Mouse (Mus musculus) liver, embryonic 12.5 days (tissue): Measurements from ENCODE around the gene Calhm1. TPM values are rescaled to one million over a fixed set of nuclear protein-coding genes. Genes with fewer than 3 reads are reported as not detected.
A peak's percentile ranks its signal among the peaks of the same experiment; 100 is the strongest.

Source experiments
- ATAC-seq: fragments of 200-750 bp; cut with Nextera tagmentation; 2 replicates; pipeline ENCODE4 v1.8.0; 2017; ENCODE audit warnings: moderate number of reproducible peaks, mild to moderate bottlenecking, moderate library complexity
- H3K27ac ChIP-seq: fragments of 300-500 bp; sonication (generic); 2 replicates; pipeline ENCODE4 v1.5.1; 2016; ENCODE audit warnings: mild to moderate bottlenecking
- H3K27me3 ChIP-seq: fragments of 300-500 bp; sonication (generic); replicated peaks from 2 replicates; pipeline ENCODE4 v1.6.1; 2016; ENCODE audit warnings: mild to moderate bottlenecking, moderate library complexity
- H3K36me3 ChIP-seq: fragments of 300-500 bp; sonication (generic); 2 replicates; pipeline ENCODE4 v1.6.1; 2016; ENCODE audit warnings: mild to moderate bottlenecking, moderate library complexity
- H3K4me1 ChIP-seq: fragments of 300-500 bp; sonication (generic); 2 replicates; pipeline ENCODE4 v1.6.1; 2016
- H3K4me2 ChIP-seq: fragments of 300-500 bp; sonication (generic); 2 replicates; pipeline ENCODE4 v1.6.1; 2016; ENCODE audit warnings: mild to moderate bottlenecking, moderate library complexity
- H3K4me3 ChIP-seq: fragments of 300-500 bp; sonication (generic); 2 replicates; pipeline ENCODE4 v1.5.1; 2016; ENCODE audit warnings: mild to moderate bottlenecking, moderate library complexity
- H3K9ac ChIP-seq: fragments of 300-500 bp; sonication (generic); 2 replicates; pipeline ENCODE4 v1.6.1; 2016; ENCODE audit warnings: mild to moderate bottlenecking, moderate library complexity
- H3K9me3 ChIP-seq: fragments of 300-500 bp; sonication (generic); replicated peaks from 2 replicates; pipeline ENCODE4 v1.6.1; 2016; ENCODE audit warnings: mild to moderate bottlenecking, moderate library complexity
- WGBS: fragments of 180-500 bp; shearing (Covaris S2); methylation state at CpG from one replicate; pipeline ENCODE4 v1.1.7; 2016; ENCODE audit not compliant: insufficient replicate concordance; 5-methylcytosine and 5-hydroxymethylcytosine counted together
- polyA plus RNA-seq: library from polyadenylated mRNA; unstranded; fragments of >200 nt; fragmentation: Nextera tagmentation; extraction: Ambion mirVana; gene quantifications from 2 replicates; pipeline ENCODE4 v1.2.1, GENCODE M21; 2016

Calhm1 gene
- not detected in 2 replicates for polyA plus RNA-seq

GRCm38 (mm10) chr19:47144154-47144553 lies at the start of gene Calhm1:
Calhm1 (minus strand) TSS chr19:47144254.
- H3K4me2 ChIP-seq: no peak within 1 kb of the TSS

GRCm38 (mm10) chr19:47192158-47192557 lies 48.1 kb upstream of the Calhm1 start:
- Histone ChIP-seq H3K4me3 (no peak overlapping the region), H3K4me2 (no peak overlapping the region), H3K4me1 (no peaks in the 10 kb centered on the region), H3K36me3 (no peaks in the 10 kb centered on the region), H3K27ac (no peak overlapping the region), H3K9me3 (0 out of 2 replicates have a peak, but pooled peaks cover 6% of the 10 kb centered on the region), H3K27me3 (no peaks in the 10 kb centered on the region), H3K9ac (no peak overlapping the region)
- no peak for ATAC-seq
- 87% methylated on average over 5 of the region's 5 CpGs for WGBS

More at GRCm38 (mm10) chr19:47144154-47144553, at the start of gene Calhm1:
- no peak within 1 kb of the TSS for H3K9ac ChIP-seq
- WGBS: 90% methylated on average over 6 of the region's 6 CpGs
- H3K36me3 ChIP-seq: no peaks in the 10 kb centered on the region
- H3K4me1 ChIP-seq: no peaks in the 10 kb centered on the region
- H3K4me3 ChIP-seq: no peak within 1 kb of the TSS
- H3K9me3 ChIP-seq: no peaks in the 10 kb centered on the region
- no peak within 1 kb of the TSS for H3K27ac ChIP-seq
- peaks cover 28% of the 10 kb centered on the region for H3K27me3 ChIP-seq
- ATAC-seq: no peak

DNA sequence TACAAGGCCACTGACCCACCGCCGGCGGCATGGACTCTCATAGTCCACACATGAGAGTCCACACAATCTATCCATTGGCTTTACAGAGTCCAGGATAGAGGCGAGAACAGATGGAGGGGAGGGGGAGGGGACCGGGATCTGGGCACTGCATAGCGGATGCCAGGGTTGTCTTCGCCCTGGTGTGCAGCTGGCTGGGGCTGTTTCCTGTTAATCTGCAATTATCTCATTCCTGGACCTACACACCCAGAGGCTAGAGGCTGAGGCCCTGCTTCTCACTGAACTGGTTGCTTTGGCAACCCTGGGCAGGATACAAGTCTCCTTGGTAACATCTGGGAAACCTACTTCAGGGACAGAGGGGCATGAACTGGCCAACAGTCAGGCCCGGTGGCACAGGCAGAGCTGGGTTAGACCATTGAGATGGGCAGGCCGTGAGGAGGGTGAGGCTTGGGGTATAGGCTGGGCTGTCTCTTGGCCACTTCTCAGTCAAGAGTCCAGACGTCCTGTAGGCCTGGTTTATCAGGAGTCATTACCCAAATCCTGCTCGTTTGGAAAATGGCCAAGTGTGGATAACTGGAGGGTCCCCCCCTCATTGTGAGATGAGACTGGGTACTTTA lies 44.6 kb upstream of the Calhm1 start:
- no peak overlapping the region for H3K27ac ChIP-seq
- no peaks in the 10 kb centered on the region for H3K36me3 ChIP-seq
- WGBS: 66% methylated on average over 11 of the region's 11 CpGs
- H3K4me1 ChIP-seq: no peaks in the 10 kb centered on the region
- H3K4me2 ChIP-seq: no peak overlapping the region
- 0 out of 2 replicates have a peak, but pooled peaks cover 6% of the 10 kb centered on the region for H3K9me3 ChIP-seq
- ATAC-seq: no peak
- H3K27me3 ChIP-seq: peaks cover 15% of the 10 kb centered on the region
- no peak overlapping the region for H3K9ac ChIP-seq
- H3K4me3 ChIP-seq: no peak overlapping the region

- ATAC-seq: no peak
- H3K4me1 ChIP-seq: no peaks in the 10 kb centered on the region
- H3K27ac ChIP-seq: no peak overlapping the region
- H3K27me3 ChIP-seq: peaks cover 26% of the 10 kb centered on the region
- no peak overlapping the region for H3K9ac ChIP-seq
- H3K9me3 ChIP-seq: no peaks in the 10 kb centered on the region
- no peak overlapping the region for H3K4me2 ChIP-seq
- H3K4me3 ChIP-seq: no peak overlapping the region
- H3K36me3 ChIP-seq: no peaks in the 10 kb centered on the region
- WGBS: 37% methylated on average over 15 of the region's 15 CpGs
Measured at GRCm38 (mm10) chr19:47186514-47187275, 42.6 kb upstream of the Calhm1 start.

DNA sequence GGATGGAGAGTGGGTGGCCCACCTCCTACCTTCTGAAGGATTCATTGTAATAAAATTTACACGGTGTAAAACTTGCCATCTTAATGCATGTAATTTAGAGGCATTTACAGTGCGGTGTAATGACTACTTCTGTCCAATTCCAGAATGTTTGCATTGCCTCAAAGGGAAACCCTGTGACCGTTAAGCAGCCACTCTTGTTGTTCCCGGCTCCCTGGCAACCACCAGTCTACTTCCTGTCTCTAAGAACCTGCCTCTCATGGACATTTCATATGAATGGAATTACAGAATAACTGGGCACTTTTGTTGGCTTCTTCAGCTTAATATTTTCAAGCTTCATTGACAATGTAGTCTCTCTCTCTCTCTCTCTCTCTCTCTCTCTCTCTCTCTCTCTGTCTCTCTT lies 40.7 kb upstream of the Calhm1 start:
- Histone ChIP-seq H3K4me1 (no peaks in the 10 kb centered on the region), H3K27ac (no peak overlapping the region)

DNA sequence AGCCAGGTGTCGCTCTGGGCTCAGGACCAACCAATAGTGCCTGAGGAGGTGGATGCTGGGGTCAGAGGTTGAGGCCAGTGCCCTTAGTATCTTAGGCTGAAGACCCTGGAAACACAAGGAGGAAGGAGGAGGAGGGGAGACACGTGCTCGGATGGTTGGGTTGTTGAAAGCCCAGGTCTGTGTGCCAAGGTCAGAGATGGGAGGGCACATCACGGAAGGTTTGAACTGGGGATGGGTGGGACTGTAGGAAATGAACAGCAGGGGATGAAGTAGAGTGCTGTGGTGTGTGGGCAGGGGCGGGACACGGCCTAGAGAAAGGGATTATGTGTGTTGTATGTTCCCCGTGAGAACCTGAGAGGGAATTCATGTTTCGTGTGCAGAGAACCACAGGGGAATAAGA lies 40.2 kb upstream of the Calhm1 start:
- H3K4me2 ChIP-seq: no peak overlapping the region
- no peak overlapping the region for H3K4me3 ChIP-seq
- H3K9ac ChIP-seq: no peak overlapping the region
- no peak overlapping the region for H3K27ac ChIP-seq
- H3K27me3 ChIP-seq: peaks cover 50% of the 10 kb centered on the region
- H3K4me1 ChIP-seq: no peaks in the 10 kb centered on the region
- no peaks in the 10 kb centered on the region for H3K9me3 ChIP-seq
- WGBS: 55% methylated on average over 8 of the region's 8 CpGs
- ATAC-seq: no peak
- no peaks in the 10 kb centered on the region for H3K36me3 ChIP-seq

More for the DNA sequence above, 40.7 kb upstream of the Calhm1 start:
- H3K27me3 ChIP-seq: peaks cover 44% of the 10 kb centered on the region
- no peak overlapping the region for H3K9ac ChIP-seq
- no peaks in the 10 kb centered on the region for H3K36me3 ChIP-seq
- H3K9me3 ChIP-seq: no peaks in the 10 kb centered on the region
- no peak overlapping the region for H3K4me2 ChIP-seq
- no peak overlapping the region for H3K4me3 ChIP-seq
- ATAC-seq: no peak
- 48% methylated on average over 4 of the region's 4 CpGs for WGBS

- H3K4me1 ChIP-seq: peaks cover 9% of the 10 kb centered on the region; the same call in 1 of the 2 replicates
- 18% methylated on average over 8 of the region's 8 CpGs for WGBS
- no peak overlapping the region for H3K9ac ChIP-seq
- peaks cover 87% of the 10 kb centered on the region for H3K27me3 ChIP-seq
- H3K27ac ChIP-seq: no peak overlapping the region
- H3K4me2 ChIP-seq: peak overlapping the region; percentile 79; the same call in 1 of the 2 replicates
- H3K36me3 ChIP-seq: no peaks in the 10 kb centered on the region
- no peak overlapping the region for H3K4me3 ChIP-seq
- H3K9me3 ChIP-seq: no peaks in the 10 kb centered on the region
- no peak for ATAC-seq
Measured at GRCm38 (mm10) chr19:47180011-47180410, 36.0 kb upstream of the Calhm1 start.

DNA sequence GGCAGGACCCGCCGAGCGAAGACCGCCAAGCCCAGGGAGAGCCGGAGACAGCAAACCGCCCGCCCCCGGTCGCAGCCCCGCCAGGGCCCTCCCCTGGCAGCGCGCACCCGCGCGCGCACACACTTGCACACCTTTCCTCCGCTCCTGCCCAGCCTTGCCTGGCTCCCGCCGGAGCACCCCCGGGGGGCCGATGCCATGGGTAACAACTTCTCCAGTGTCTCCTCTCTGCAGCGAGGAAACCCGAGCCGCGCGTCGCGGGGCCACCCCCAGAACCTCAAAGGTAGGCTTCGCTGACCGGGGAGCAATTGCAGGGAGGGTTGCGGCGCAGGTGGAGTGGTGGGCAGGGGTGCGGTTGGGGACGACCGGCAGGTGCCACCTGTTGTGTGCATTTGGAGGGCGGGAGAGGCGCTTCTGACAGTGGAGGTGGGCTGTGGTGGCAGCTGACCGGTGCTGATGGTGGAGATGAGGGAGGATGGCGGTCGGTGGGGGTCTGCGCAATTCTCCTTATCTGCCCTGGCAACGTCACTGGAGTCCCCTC lies 35.3 kb upstream of the Calhm1 start:
- H3K9me3 ChIP-seq: no peaks in the 10 kb centered on the region
- peak overlapping the region; percentile 79 for H3K4me2 ChIP-seq
- no peak overlapping the region for H3K27ac ChIP-seq
- WGBS: 2% methylated on average over 33 of the region's 42 CpGs
- peak overlapping the region; percentile 38; the same call in 1 of the 2 replicates for H3K9ac ChIP-seq
- peaks cover 86% of the 10 kb centered on the region for H3K27me3 ChIP-seq
- peak overlapping the region; percentile 59 for H3K4me3 ChIP-seq
- ATAC-seq: no peak
- peaks cover 9% of the 10 kb centered on the region; the same call in 1 of the 2 replicates for H3K4me1 ChIP-seq
- H3K36me3 ChIP-seq: no peaks in the 10 kb centered on the region

DNA sequence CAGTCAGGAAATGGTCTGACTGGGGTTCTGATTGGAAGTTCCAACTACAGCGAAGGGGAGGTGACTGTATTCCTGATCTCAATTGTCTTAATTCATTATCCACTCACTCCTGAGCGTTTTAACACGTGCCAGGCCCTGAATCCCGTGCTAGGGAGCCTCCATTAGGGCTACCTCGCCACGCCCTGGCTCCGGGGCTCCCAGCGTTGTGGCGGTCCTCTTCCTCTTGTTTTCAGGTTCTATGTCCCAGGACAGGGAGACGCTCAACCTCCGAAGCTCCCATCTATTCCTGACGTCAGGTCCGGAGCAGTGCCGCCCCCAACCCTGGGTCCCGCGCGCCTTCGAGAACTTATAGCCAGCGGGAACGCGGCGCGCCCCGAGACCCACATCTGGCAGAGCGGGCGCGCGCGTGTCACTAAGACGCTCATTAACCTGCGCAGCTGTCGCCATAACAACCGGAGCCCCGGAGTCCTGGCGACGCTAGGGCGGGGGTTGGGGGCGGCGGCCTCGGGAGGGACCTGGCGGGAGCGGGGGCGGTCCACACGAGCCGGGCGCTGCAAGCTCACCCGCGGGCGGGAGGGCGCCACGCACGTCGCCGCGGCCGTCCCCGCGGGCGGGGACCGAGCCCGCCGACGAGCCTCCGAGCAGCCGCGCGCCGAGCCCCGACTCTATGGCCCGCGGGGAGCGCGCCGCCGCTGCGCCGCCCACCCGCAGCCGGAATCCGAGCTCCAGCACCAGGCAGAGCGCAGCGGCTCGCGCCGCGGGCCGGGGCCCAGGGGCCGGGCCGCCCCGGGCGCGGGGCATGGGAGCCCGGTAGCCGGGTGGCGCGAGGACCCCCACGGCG lies 34.6 kb upstream of the Calhm1 start, which contains the start of gene Neurl1a:
Gene Neurl1a (plus strand): TSS at position 390 of the 841 bp plus-strand sequence.
- peak; percentile 27; the same call in 1 of the 2 replicates for ATAC-seq
- no peaks in the 10 kb centered on the region for H3K36me3 ChIP-seq
- peak within 1 kb of the TSS; percentile 59 for H3K4me3 ChIP-seq
- WGBS: under 1% methylated on average over 82 of the region's 98 CpGs
- H3K9ac ChIP-seq: peak within 1 kb of the TSS; percentile 38; the same call in 1 of the 2 replicates
- H3K4me2 ChIP-seq: peak within 1 kb of the TSS; percentile 79
- H3K9me3 ChIP-seq: no peaks in the 10 kb centered on the region
- H3K27me3 ChIP-seq: peaks cover 82% of the 10 kb centered on the region
- no peak within 1 kb of the TSS for H3K27ac ChIP-seq
- H3K4me1 ChIP-seq: peaks cover 9% of the 10 kb centered on the region; the same call in 1 of the 2 replicates

DNA sequence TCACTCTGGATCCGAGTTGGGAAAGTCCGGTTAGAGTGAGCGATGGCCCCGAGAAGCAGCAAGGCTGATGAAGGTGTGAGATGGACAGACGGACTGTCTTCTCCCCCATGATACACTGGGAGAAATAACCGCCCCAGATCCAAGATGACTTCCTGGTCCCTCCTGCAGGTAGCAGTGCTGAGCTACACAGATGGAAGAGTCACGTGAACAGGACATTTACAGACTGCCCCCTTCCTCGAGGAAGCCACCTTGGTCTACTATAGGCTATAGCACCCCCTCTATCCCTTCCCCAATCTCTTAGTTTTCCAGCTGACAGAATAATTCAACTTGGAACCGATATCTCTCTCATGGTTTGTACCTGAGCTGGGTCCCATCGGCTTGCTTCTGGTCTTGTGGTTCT lies 33.9 kb upstream of the Calhm1 start:
- Histone ChIP-seq H3K9me3 (no peaks in the 10 kb centered on the region), H3K27ac (no peak overlapping the region), H3K4me3 (peak overlapping the region; percentile 59), H3K9ac (no peak overlapping the region), H3K27me3 (peaks cover 82% of the 10 kb centered on the region), H3K36me3 (no peaks in the 10 kb centered on the region), H3K4me2 (peak overlapping the region; percentile 79), H3K4me1 (peaks cover 9% of the 10 kb centered on the region; the same call in 1 of the 2 replicates)
- ATAC-seq: no peak
- WGBS: 15% methylated on average over 10 of the region's 10 CpGs

GRCm38 (mm10) chr19:47176916-47177505 lies 33.0 kb upstream of the Calhm1 start:
- ATAC-seq: no peak
- 56% methylated on average over 2 of the region's 2 CpGs for WGBS

More at GRCm38 (mm10) chr19:47176916-47177505, 33.0 kb upstream of the Calhm1 start:
- H3K36me3 ChIP-seq: no peaks in the 10 kb centered on the region
- H3K9me3 ChIP-seq: no peaks in the 10 kb centered on the region
- H3K4me3 ChIP-seq: no peak overlapping the region
- peaks cover 80% of the 10 kb centered on the region for H3K27me3 ChIP-seq
- no peak overlapping the region for H3K4me2 ChIP-seq
- no peak overlapping the region for H3K9ac ChIP-seq
- H3K27ac ChIP-seq: no peak overlapping the region
- H3K4me1 ChIP-seq: peaks cover 9% of the 10 kb centered on the region; the same call in 1 of the 2 replicates
